Mouse (Mus musculus) megakaryocyte, embryonic 14.5 days (primary cell): ENCODE results near the gene Sox5.

Experiments used
- FLI1 ChIP-seq: IDR thresholded peaks from 2 replicates; pipeline ENCODE4 v1.6.1; 2012; ENCODE audit warnings: low read length, inconsistent platforms, mixed read lengths
- GATA1 ChIP-seq: IDR thresholded peaks from 3 replicates; pipeline ENCODE4 v1.6.1; 2012; ENCODE audit warnings: mixed read lengths, low read length, inconsistent platforms, borderline replicate concordance

- TF ChIP-seq FLI1 (no peak), GATA1 (no peak)
Measured at GRCm38 (mm10) chr6:143878525-143878924, 903.3 kb downstream of the Sox5 start.
